Mouse (Mus musculus): ENCODE measurements around the gene Gipc2. TPM values are rescaled to one million over a fixed set of nuclear protein-coding genes. Genes with fewer than 3 reads are reported as not detected.

Gipc2 gene
- total RNA-seq, 1 experiment from 2014 or later, result not detected

- no peak for ATAC-seq (replicated peaks; ENCODE audit: insufficient number of reproducible peaks, low FRiP score, low TSS enrichment, poor library complexity, severe bottlenecking)
Measured at GRCm38 (mm10) chr3:152192238-152192931, 26.4 kb upstream of the Gipc2 start.

DNA sequence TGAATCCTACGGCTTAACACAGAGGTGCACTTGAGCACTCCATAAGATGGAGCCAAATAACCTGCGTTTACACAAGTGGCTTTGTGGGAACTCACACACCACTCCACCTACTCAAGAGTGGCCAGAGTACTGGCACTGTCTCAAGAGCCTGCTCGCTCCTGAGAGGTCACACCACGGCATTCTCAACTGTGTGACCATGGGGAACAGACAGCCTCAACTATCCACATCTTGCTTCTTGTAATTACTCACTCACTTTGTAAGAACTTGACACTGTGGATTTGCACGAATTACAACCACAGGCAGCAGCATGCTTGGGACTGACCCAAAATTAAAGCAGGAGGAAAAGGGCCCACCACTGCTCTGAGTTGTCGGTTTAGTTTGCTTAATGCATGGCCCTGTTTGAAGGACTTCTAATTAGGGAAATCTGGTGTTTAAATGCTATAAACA, 25.8 kb upstream of the Gipc2 start:
- ATAC-seq (replicated peaks; ENCODE audit: insufficient number of reproducible peaks, low FRiP score, low TSS enrichment, poor library complexity, severe bottlenecking), result peak; percentile 60

GRCm38 (mm10) chr3:152190679-152191477, 24.8 kb upstream of the Gipc2 start:
- ATAC-seq (replicated peaks; ENCODE audit: insufficient number of reproducible peaks, low FRiP score, low TSS enrichment, poor library complexity, severe bottlenecking), result no peak

GRCm38 (mm10) chr3:152189306-152189705, 23.3 kb upstream of the Gipc2 start:
- ATAC-seq (replicated peaks; ENCODE audit: insufficient number of reproducible peaks, low FRiP score, low TSS enrichment, poor library complexity, severe bottlenecking), result no peak

DNA sequence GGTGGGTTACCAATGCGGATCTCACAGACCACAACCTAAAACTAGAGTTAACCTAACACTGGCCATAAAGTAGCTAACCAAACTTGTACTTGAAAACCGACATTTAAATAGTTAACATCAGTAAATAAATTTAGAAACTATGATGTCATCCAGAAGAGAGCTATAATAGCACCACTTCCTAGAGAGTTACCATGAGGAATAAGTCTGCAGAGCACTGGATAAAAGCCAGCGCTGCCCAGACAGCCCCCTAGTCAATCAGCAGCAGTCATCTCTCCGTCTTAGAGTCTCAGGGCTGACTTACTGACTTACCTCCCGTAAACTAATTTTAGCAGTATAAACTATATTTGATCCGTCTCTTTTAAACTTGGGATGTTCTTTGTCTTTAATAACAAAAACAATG, 20.1 kb upstream of the Gipc2 start:
- no peak for ATAC-seq (replicated peaks; ENCODE audit: insufficient number of reproducible peaks, low FRiP score, low TSS enrichment, poor library complexity, severe bottlenecking)

DNA sequence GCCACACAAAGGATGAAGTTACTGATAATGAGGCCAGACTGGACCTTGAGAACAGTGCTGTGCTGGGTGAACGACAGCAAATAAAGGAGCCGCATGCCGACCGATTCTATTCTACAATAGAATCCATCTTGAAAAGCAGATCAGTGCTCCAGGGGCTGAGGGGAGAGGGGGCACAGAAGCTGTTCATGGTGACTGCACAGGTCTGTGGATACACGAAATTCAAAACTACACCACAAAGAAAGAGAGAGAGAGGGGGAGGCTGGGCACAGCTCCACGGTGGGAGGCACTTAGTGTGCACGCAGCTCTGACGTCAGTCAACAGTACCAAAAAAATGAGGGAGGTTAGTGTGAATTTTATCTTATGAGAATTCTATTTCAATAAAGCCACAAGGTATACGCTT, 17.5 kb upstream of the Gipc2 start:
- no peak for ATAC-seq (replicated peaks; ENCODE audit: insufficient number of reproducible peaks, low FRiP score, low TSS enrichment, poor library complexity, severe bottlenecking)

- no peak for ATAC-seq (replicated peaks; ENCODE audit: insufficient number of reproducible peaks, low FRiP score, low TSS enrichment, poor library complexity, severe bottlenecking)
Measured at GRCm38 (mm10) chr3:152180624-152181023, 14.6 kb upstream of the Gipc2 start.

DNA sequence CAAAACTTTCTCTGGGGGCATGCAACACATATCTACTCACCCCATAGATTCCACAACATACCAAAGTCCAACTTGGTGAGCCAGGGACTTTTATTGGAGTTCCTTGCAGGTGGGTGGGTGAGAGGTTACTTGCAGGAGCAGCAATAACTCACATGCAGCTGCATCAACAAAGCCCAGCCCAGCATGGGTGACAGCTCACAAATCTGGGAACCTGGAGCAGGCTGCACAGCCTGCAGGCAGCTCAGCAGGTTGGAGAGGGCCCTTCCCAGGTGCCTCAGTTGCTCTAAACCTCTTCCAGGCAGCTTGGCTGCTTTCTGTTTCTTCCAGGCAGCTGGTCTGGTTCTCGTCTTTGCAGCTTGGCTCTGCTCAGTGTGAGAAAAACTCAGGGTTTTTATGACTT, 13.3 kb upstream of the Gipc2 start:
- no peak for ATAC-seq (replicated peaks; ENCODE audit: insufficient number of reproducible peaks, low FRiP score, low TSS enrichment, poor library complexity, severe bottlenecking)

- ATAC-seq (replicated peaks; ENCODE audit: insufficient number of reproducible peaks, low FRiP score, low TSS enrichment, poor library complexity, severe bottlenecking), result no peak
Measured at GRCm38 (mm10) chr3:152178816-152179215, 12.8 kb upstream of the Gipc2 start.

- no peak for ATAC-seq (replicated peaks; ENCODE audit: insufficient number of reproducible peaks, low FRiP score, low TSS enrichment, poor library complexity, severe bottlenecking)
Measured at GRCm38 (mm10) chr3:152172322-152172935, 6.4 kb upstream of the Gipc2 start.

GRCm38 (mm10) chr3:152171862-152172261, 5.8 kb upstream of the Gipc2 start:
- ATAC-seq (replicated peaks; ENCODE audit: insufficient number of reproducible peaks, low FRiP score, low TSS enrichment, poor library complexity, severe bottlenecking), result no peak

DNA sequence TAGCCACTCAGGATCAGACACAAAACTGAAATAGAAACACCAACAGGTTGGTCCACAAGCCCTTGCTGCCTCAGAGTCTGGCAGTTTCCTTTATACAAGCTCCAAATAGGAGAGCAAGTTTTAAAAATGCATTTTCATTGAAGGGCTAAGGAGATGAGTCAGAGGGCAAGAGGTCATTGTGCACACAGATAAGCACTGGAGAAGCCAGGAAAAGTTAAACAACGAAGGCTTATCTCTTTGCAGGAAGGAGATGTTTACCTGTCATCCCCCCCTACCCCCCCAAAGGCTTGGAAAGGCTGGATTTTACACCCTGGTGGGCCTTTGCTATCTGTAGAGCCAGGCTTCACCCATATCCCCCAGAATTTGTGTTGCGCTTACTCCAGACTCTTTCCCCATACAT, 5.2 kb upstream of the Gipc2 start:
- no peak for ATAC-seq (replicated peaks; ENCODE audit: insufficient number of reproducible peaks, low FRiP score, low TSS enrichment, poor library complexity, severe bottlenecking)

DNA sequence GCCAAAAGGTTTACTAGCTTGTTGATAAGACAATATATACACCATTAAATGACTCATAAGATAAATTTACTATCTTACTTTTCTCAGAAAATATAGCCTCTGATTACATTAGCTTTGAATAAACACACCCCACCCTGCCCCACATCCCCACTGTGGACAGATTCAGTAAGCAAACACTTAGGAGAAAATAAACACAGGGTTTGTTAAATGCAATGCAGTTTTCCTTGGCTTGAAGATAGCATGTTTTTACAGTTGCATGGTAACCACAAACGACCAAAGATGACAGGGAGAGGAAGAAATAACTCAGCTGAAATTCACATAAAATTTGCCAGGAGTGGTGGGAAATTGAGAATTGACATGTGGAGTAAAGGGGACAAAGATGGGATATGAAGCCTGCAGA, 4.4 kb upstream of the Gipc2 start:
- no peak for ATAC-seq (replicated peaks; ENCODE audit: insufficient number of reproducible peaks, low FRiP score, low TSS enrichment, poor library complexity, severe bottlenecking)

GRCm38 (mm10) chr3:152168007-152168406, 2.0 kb upstream of the Gipc2 start:
- ATAC-seq (replicated peaks; ENCODE audit: insufficient number of reproducible peaks, low FRiP score, low TSS enrichment, poor library complexity, severe bottlenecking), result no peak

- no peak for ATAC-seq (replicated peaks; ENCODE audit: insufficient number of reproducible peaks, low FRiP score, low TSS enrichment, poor library complexity, severe bottlenecking)
Measured at GRCm38 (mm10) chr3:152166699-152167451, 845 bp upstream of the Gipc2 start.

DNA sequence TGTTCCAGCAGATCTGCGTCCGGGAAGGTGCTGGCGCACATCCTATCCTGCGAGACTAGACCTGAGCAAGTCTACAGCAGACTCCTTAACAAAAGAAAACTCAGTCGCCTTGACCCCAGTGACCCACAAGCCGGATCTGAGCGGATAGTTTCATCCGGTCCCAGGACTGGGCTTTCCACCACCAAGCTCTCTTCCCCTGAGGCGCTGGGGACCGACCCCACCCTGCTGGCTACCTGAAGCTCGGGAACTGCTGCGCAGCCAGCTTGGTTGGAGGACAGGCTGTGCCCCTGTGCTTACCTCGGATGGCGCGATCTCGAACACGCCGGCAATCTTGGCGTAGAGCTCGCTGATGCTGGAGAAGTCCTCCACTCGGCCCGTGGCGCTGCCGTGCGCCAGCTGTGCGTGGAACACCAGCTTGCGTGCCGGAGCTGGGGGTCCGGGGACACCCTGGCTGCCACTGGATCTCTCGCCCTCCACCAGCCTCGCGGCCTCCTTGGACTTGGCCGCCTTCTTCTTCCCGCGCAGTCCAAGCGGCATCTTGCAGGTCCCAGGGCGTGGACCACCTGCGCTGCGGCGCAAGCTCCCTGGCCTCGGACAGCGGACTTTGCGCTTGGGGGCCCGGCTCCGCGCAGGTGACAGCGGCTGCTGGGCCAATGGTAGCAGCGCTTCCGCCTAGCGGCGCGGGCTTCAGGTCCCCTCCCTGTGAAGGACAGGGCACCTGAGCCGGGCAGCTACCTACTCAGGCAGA, 505 bp downstream of the Gipc2 start:
- 0 out of 2 replicates have a peak, but pooled peaks have one; percentile 22 for ATAC-seq (replicated peaks; ENCODE audit: insufficient number of reproducible peaks, low FRiP score, low TSS enrichment, poor library complexity, severe bottlenecking)

- no peak for ATAC-seq (replicated peaks; ENCODE audit: insufficient number of reproducible peaks, low FRiP score, low TSS enrichment, poor library complexity, severe bottlenecking)
Measured at GRCm38 (mm10) chr3:152165014-152165350, 1.0 kb downstream of the Gipc2 start.

DNA sequence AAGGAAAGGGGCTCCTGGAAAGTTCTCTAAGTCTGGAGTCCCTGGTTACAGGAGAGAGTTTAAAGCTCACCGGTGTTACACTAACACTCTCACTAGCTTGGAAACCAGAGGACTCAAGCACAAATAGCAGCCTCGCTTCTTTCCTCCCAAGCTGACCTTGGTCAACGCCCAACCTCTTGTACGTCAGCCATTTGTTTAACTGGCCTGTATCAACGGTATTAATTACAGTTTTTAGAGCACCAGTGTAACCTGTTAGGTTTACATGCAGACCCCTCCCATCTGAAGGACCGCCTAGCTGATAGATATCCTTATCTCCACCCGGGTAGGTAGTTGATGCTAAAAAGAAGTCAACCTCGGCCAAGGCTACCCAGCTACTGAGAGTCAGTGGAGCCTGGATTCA, 2.7 kb downstream of the Gipc2 start:
- no peak for ATAC-seq (replicated peaks; ENCODE audit: insufficient number of reproducible peaks, low FRiP score, low TSS enrichment, poor library complexity, severe bottlenecking)

- no peak for ATAC-seq (replicated peaks; ENCODE audit: insufficient number of reproducible peaks, low FRiP score, low TSS enrichment, poor library complexity, severe bottlenecking)
Measured at GRCm38 (mm10) chr3:152160607-152161006, 5.4 kb downstream of the Gipc2 start.
